Mouse (Mus musculus): ENCODE measurements around the gene Shisa8. TPM values are rescaled to one million over a fixed set of nuclear protein-coding genes. Genes with fewer than 3 reads are reported as not detected.
A peak's percentile ranks its signal among the peaks of the same experiment; 100 is the strongest.

The Shisa8 gene
- polyA plus RNA-seq, 1 experiment from 2014 or later = 1.0 TPM

- Histone ChIP-seq H3K9me3 (ENCODE audit: control insufficient read depth, low read length) (no peaks in the 10 kb centered on the region), H3K36me3 (ENCODE audit: control insufficient read depth, insufficient read depth, low read length) (peaks cover 18% of the 10 kb centered on the region), H3K27me3 (ENCODE audit: control insufficient read depth, insufficient read depth, low read length) (no peaks in the 10 kb centered on the region), H3K27ac (ENCODE audit: low read depth, low read length) (no peak overlapping the region), H3K4me2 (replicated peaks; ENCODE audit: low read depth, low read length) (no peak overlapping the region), H3K4me3 (ENCODE audit: low read depth, low read length) (no peak overlapping the region), H3K9ac (ENCODE audit: low read depth, low read length) (no peak overlapping the region), H3K4me1 (replicated peaks; ENCODE audit: control insufficient read depth, insufficient read depth, low read length) (no peaks in the 10 kb centered on the region)
- WGBS = 86% methylated on average over 5 of the region's 5 CpGs
- DNase-seq (ENCODE audit: low spot score) = no peak
- ATAC-seq (ENCODE audit: low FRiP score) = no peak
Observed at GRCm38 (mm10) chr15:82169671-82170070, 42.9 kb downstream of the Shisa8 start.

- no peak overlapping the region for H3K27ac ChIP-seq (ENCODE audit: low read depth, low read length)
- WGBS = 66% methylated on average over 23 of the region's 23 CpGs
- no peak for ATAC-seq (ENCODE audit: low FRiP score)
- H3K27me3 ChIP-seq (ENCODE audit: control insufficient read depth, insufficient read depth, low read length) = no peaks in the 10 kb centered on the region
- H3K4me1 ChIP-seq (replicated peaks; ENCODE audit: control insufficient read depth, insufficient read depth, low read length) = no peaks in the 10 kb centered on the region
- no peak for DNase-seq (ENCODE audit: low spot score)
- no peak overlapping the region for H3K9ac ChIP-seq (ENCODE audit: low read depth, low read length)
- H3K4me2 ChIP-seq (replicated peaks; ENCODE audit: low read depth, low read length) = no peak overlapping the region
- H3K4me3 ChIP-seq (ENCODE audit: low read depth, low read length) = no peak overlapping the region
- no peaks in the 10 kb centered on the region for H3K9me3 ChIP-seq (ENCODE audit: control insufficient read depth, low read length)
- H3K36me3 ChIP-seq (ENCODE audit: control insufficient read depth, insufficient read depth, low read length) = peaks cover 14% of the 10 kb centered on the region
Observed at GRCm38 (mm10) chr15:82167201-82168168, 45.1 kb downstream of the Shisa8 start.

- ATAC-seq (ENCODE audit: low FRiP score) (no peak), DNase-seq (ENCODE audit: low spot score) (no peak)
- Histone ChIP-seq H3K9me3 (ENCODE audit: control insufficient read depth, low read length) (no peaks in the 10 kb centered on the region), H3K4me1 (replicated peaks; ENCODE audit: control insufficient read depth, insufficient read depth, low read length) (no peaks in the 10 kb centered on the region), H3K4me2 (replicated peaks; ENCODE audit: low read depth, low read length) (no peak overlapping the region), H3K27ac (ENCODE audit: low read depth, low read length) (no peak overlapping the region), H3K27me3 (ENCODE audit: control insufficient read depth, insufficient read depth, low read length) (no peaks in the 10 kb centered on the region), H3K36me3 (ENCODE audit: control insufficient read depth, insufficient read depth, low read length) (peaks cover 14% of the 10 kb centered on the region), H3K4me3 (ENCODE audit: low read depth, low read length) (no peak overlapping the region), H3K9ac (ENCODE audit: low read depth, low read length) (no peak overlapping the region)
- 58% methylated on average over 22 of the region's 22 CpGs for WGBS
Observed at GRCm38 (mm10) chr15:82166240-82167100, 46.1 kb downstream of the Shisa8 start.

- Histone ChIP-seq H3K4me1 (replicated peaks; ENCODE audit: control insufficient read depth, insufficient read depth, low read length) (no peaks in the 10 kb centered on the region), H3K9ac (ENCODE audit: low read depth, low read length) (no peak overlapping the region)
- 0 out of 2 replicates have a peak, but pooled peaks have one; percentile 22 for ATAC-seq (ENCODE audit: low FRiP score)
Observed at GRCm38 (mm10) chr15:82165332-82166239, 47.0 kb downstream of the Shisa8 start.

GRCm38 (mm10) chr15:82164496-82164895 is 48.1 kb downstream of the Shisa8 start:
- no peak for ATAC-seq (ENCODE audit: low FRiP score)
- H3K9me3 ChIP-seq (ENCODE audit: control insufficient read depth, low read length) = no peaks in the 10 kb centered on the region
- DNase-seq (ENCODE audit: low spot score) = no peak
- no peak overlapping the region for H3K9ac ChIP-seq (ENCODE audit: low read depth, low read length)
- H3K27ac ChIP-seq (ENCODE audit: low read depth, low read length) = no peak overlapping the region
- H3K4me2 ChIP-seq (replicated peaks; ENCODE audit: low read depth, low read length) = no peak overlapping the region
- H3K27me3 ChIP-seq (ENCODE audit: control insufficient read depth, insufficient read depth, low read length) = no peaks in the 10 kb centered on the region
- no peaks in the 10 kb centered on the region; the same call in 1 of the 2 replicates for H3K4me1 ChIP-seq (replicated peaks; ENCODE audit: control insufficient read depth, insufficient read depth, low read length)
- no peaks in the 10 kb centered on the region for H3K36me3 ChIP-seq (ENCODE audit: control insufficient read depth, insufficient read depth, low read length)
- 82% methylated on average over 7 of the region's 7 CpGs for WGBS
- no peak overlapping the region for H3K4me3 ChIP-seq (ENCODE audit: low read depth, low read length)

More at GRCm38 (mm10) chr15:82165332-82166239, 47.0 kb downstream of the Shisa8 start:
- no peaks in the 10 kb centered on the region for H3K9me3 ChIP-seq (ENCODE audit: control insufficient read depth, low read length)
- no peak overlapping the region for H3K27ac ChIP-seq (ENCODE audit: low read depth, low read length)
- WGBS = 61% methylated on average over 8 of the region's 8 CpGs
- no peak overlapping the region for H3K4me2 ChIP-seq (replicated peaks; ENCODE audit: low read depth, low read length)
- no peaks in the 10 kb centered on the region for H3K27me3 ChIP-seq (ENCODE audit: control insufficient read depth, insufficient read depth, low read length)
- DNase-seq (ENCODE audit: low spot score) = peak; percentile 86
- H3K4me3 ChIP-seq (ENCODE audit: low read depth, low read length) = no peak overlapping the region
- H3K36me3 ChIP-seq (ENCODE audit: control insufficient read depth, insufficient read depth, low read length) = peaks cover 6% of the 10 kb centered on the region; the same call in 1 of the 2 replicates

- Histone ChIP-seq H3K9ac (ENCODE audit: low read depth, low read length) (no peak overlapping the region), H3K4me3 (ENCODE audit: low read depth, low read length) (no peak overlapping the region), H3K9me3 (ENCODE audit: control insufficient read depth, low read length) (no peaks in the 10 kb centered on the region), H3K4me1 (replicated peaks; ENCODE audit: control insufficient read depth, insufficient read depth, low read length) (no peaks in the 10 kb centered on the region; the same call in 1 of the 2 replicates), H3K27me3 (ENCODE audit: control insufficient read depth, insufficient read depth, low read length) (no peaks in the 10 kb centered on the region), H3K4me2 (replicated peaks; ENCODE audit: low read depth, low read length) (no peak overlapping the region), H3K27ac (ENCODE audit: low read depth, low read length) (0 out of 2 replicates have a peak overlapping the region, but pooled peaks have one; percentile 34), H3K36me3 (ENCODE audit: control insufficient read depth, insufficient read depth, low read length) (no peaks in the 10 kb centered on the region)
- 63% methylated on average over 4 of the region's 4 CpGs for WGBS
- no peak for ATAC-seq (ENCODE audit: low FRiP score)
- DNase-seq (ENCODE audit: low spot score) = no peak
Observed at GRCm38 (mm10) chr15:82164061-82164399, 48.6 kb downstream of the Shisa8 start.

GRCm38 (mm10) chr15:82163356-82164060 is 49.1 kb downstream of the Shisa8 start:
- DNase-seq (ENCODE audit: low spot score) (no peak), ATAC-seq (ENCODE audit: low FRiP score) (no peak)
- Histone ChIP-seq H3K4me2 (replicated peaks; ENCODE audit: low read depth, low read length) (no peak overlapping the region), H3K36me3 (ENCODE audit: control insufficient read depth, insufficient read depth, low read length) (no peaks in the 10 kb centered on the region), H3K9me3 (ENCODE audit: control insufficient read depth, low read length) (no peaks in the 10 kb centered on the region), H3K4me1 (replicated peaks; ENCODE audit: control insufficient read depth, insufficient read depth, low read length) (peaks cover under 1% of the 10 kb centered on the region; the same call in 1 of the 2 replicates), H3K27me3 (ENCODE audit: control insufficient read depth, insufficient read depth, low read length) (no peaks in the 10 kb centered on the region), H3K27ac (ENCODE audit: low read depth, low read length) (0 out of 2 replicates have a peak overlapping the region, but pooled peaks have one; percentile 34), H3K9ac (ENCODE audit: low read depth, low read length) (no peak overlapping the region), H3K4me3 (ENCODE audit: low read depth, low read length) (no peak overlapping the region)
- WGBS = 84% methylated on average over 10 of the region's 10 CpGs
